Mouse (Mus musculus) liver, adult 2 months (tissue): ENCODE measurements around the gene Mrps6.

Source experiments
- CTCF ChIP-seq: fragments of 200-500 bp; IDR thresholded peaks from 2 replicates; pipeline ENCODE4 v1.5.1; 2011; ENCODE audit warnings: low read depth, low read length, control low read depth
- POLR2A ChIP-seq: fragments of 200-500 bp; IDR thresholded peaks from 2 replicates; pipeline ENCODE4 v1.6.1; 2011; ENCODE audit warnings: low read length, control low read depth; ENCODE audit not compliant: insufficient read depth; ENCODE audit errors: extremely low read depth

DNA sequence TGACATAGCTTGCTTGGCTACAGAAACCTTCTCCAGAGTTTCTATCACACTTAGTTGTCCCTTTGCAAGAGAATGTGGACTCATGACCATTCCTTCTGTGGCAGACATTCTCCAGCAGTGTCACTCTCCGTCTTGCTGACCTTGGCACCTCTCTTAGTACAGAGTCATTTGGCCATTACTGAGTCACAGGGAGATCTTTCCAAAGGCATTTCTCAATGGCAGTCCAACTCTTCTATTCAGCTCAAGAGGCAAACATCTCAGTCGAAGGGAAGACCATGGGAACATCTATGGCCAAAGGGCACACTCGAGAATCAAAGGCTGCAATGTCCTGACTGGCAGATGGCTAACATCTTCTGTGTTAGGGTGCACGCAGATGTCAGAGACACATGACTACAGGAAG is 74.4 kb downstream of the Mrps6 start:
- TF ChIP-seq CTCF, result no peak
- TF ChIP-seq POLR2A, result no peak
